Mouse (Mus musculus) C2C12 (cell line): Measurements from ENCODE around the gene Tnxb.
"Not testable (repeated sequence)": the region's sequence is repeated elsewhere in the genome, so short reads cannot be mapped to it uniquely, and the experiment has no call there.

Experiments
- CTCF ChIP-seq: IDR thresholded peaks from one replicate; pipeline ENCODE4 v1.5.1; 2011; ENCODE audit not compliant: control insufficient read depth, insufficient read depth, insufficient read length
- MAX ChIP-seq: IDR thresholded peaks from one replicate; pipeline ENCODE4 v1.6.1; 2011; ENCODE audit warnings: mild to moderate bottlenecking, control low read depth
- USF1 ChIP-seq: IDR thresholded peaks from one replicate; pipeline ENCODE4 v1.6.1; 2011; ENCODE audit warnings: low read depth, mild to moderate bottlenecking, control low read depth, moderate library complexity

- not testable (repeated sequence) for TF ChIP-seq CTCF, MAX, USF1
These were observed 49.6 kb downstream of the Tnxb start for GRCm38 (mm10) chr17:34719886-34720285.
